Mouse (Mus musculus) intestine, embryonic 14.5 days (tissue): ENCODE data around the gene Bcl9. TPM values are rescaled to one million over a fixed set of nuclear protein-coding genes. Genes with fewer than 3 reads are reported as not detected.

Experiments used
- ATAC-seq: fragments of 200-750 bp; cut with Nextera tagmentation; replicated peaks from 2 replicates; pipeline ENCODE4 v1.8.0; 2017; ENCODE audit warnings: low read depth, moderate number of reproducible peaks, moderate TSS enrichment, moderate library complexity; ENCODE audit not compliant: low FRiP score, low TSS enrichment
- DNase-seq: peaks from one replicate; pipeline ENCODE4 v3.0.0-alpha.2; 2018; ENCODE audit warnings: low spot score
- H3K27ac ChIP-seq: fragments of 300-500 bp; sonication (generic); 2 replicates; pipeline ENCODE4 v1.5.1; 2014; ENCODE audit warnings: low read depth, mild to moderate bottlenecking, control low read depth
- H3K27me3 ChIP-seq: fragments of 300-500 bp; sonication (generic); replicated peaks from 2 replicates; pipeline ENCODE4 v1.6.1; 2014; ENCODE audit warnings: low read length, control low read depth; ENCODE audit not compliant: control insufficient read depth, insufficient read depth
- H3K36me3 ChIP-seq: fragments of 300-500 bp; sonication (generic); 2 replicates; pipeline ENCODE4 v1.6.1; 2014; ENCODE audit warnings: low read length, control low read depth; ENCODE audit not compliant: control insufficient read depth, insufficient read depth
- H3K4me1 ChIP-seq: fragments of 300-500 bp; sonication (generic); replicated peaks from 2 replicates; pipeline ENCODE4 v1.6.1; 2014; ENCODE audit warnings: low read length, control low read depth, mixed read lengths; ENCODE audit not compliant: control insufficient read depth, insufficient read depth
- H3K4me2 ChIP-seq: fragments of 300-500 bp; sonication (generic); 2 replicates; pipeline ENCODE4 v1.6.1; 2014; ENCODE audit warnings: low read length
- H3K4me3 ChIP-seq: fragments of 300-500 bp; sonication (generic); 2 replicates; pipeline ENCODE4 v1.5.1; 2014; ENCODE audit warnings: low read depth, low read length, control low read depth, mixed read lengths
- H3K9ac ChIP-seq: fragments of 300-500 bp; sonication (generic); 2 replicates; pipeline ENCODE4 v1.6.1; 2014; ENCODE audit warnings: mild to moderate bottlenecking, low read length
- H3K9me3 ChIP-seq: fragments of 300-500 bp; sonication (generic); 2 replicates; pipeline ENCODE4 v1.6.1; 2016; ENCODE audit warnings: low read length, control low read depth; ENCODE audit not compliant: control insufficient read depth
- WGBS: fragments of 180-500 bp; shearing (Covaris S2); extraction: QIAGEN DNeasy Blood & Tissue Kit; methylation state at CpG from one replicate; pipeline ENCODE4 v1.1.7; 2014; 5-methylcytosine and 5-hydroxymethylcytosine counted together
- polyA plus RNA-seq: library from polyadenylated mRNA; unstranded; fragments of >200 nt; fragmentation: Nextera tagmentation; extraction: Ambion mirVana; gene quantifications from 2 replicates; pipeline ENCODE4 v1.2.1, GENCODE M21; 2014

Gene Bcl9
- polyA plus RNA-seq, 1 experiment from 2014 or later = 50.3 TPM

- H3K27me3 ChIP-seq = no peaks in the 10 kb centered on the region
- H3K4me1 ChIP-seq = peaks cover 17% of the 10 kb centered on the region; the same call in 1 of the 2 replicates
- H3K4me3 ChIP-seq = no peak overlapping the region
- H3K9me3 ChIP-seq = no peaks in the 10 kb centered on the region
- peak overlapping the region; percentile 86 for H3K4me2 ChIP-seq
- ATAC-seq (no peak), DNase-seq (no peak)
- no peak overlapping the region for H3K27ac ChIP-seq
- no peak overlapping the region for H3K9ac ChIP-seq
- 91% methylated on average over 1 of the region's 1 CpGs for WGBS
- H3K36me3 ChIP-seq = no peaks in the 10 kb centered on the region
Measured at GRCm38 (mm10) chr3:97157308-97157707, 140.4 kb downstream of the Bcl9 start.

- H3K9ac ChIP-seq = no peak overlapping the region
- no peak overlapping the region for H3K27ac ChIP-seq
- no peak overlapping the region for H3K4me3 ChIP-seq
- no peaks in the 10 kb centered on the region for H3K27me3 ChIP-seq
- H3K36me3 ChIP-seq = no peaks in the 10 kb centered on the region
- no peak overlapping the region for H3K4me2 ChIP-seq
- no peaks in the 10 kb centered on the region for H3K9me3 ChIP-seq
- DNase-seq (no peak), ATAC-seq (no peak)
- H3K4me1 ChIP-seq = peaks cover 17% of the 10 kb centered on the region; the same call in 1 of the 2 replicates
- 87% methylated on average over 6 of the region's 6 CpGs for WGBS
Measured at GRCm38 (mm10) chr3:97156431-97156830, 141.3 kb downstream of the Bcl9 start.

Other genes with a start within 250 kb of the Bcl9 start
- gene Acp6, start 139.1 kb downstream of the Bcl9 start, polyA plus RNA-seq = 43.9 and 49.6 TPM in 2 replicates
- gene Olfr1402, start 124.1 kb upstream of the Bcl9 start, polyA plus RNA-seq = not detected in 2 replicates